Mouse (Mus musculus) forebrain, embryonic 15.5 days (tissue): Measurements from ENCODE around the gene Olfr301. TPM values are rescaled to one million over a fixed set of nuclear protein-coding genes. Genes with fewer than 3 reads are reported as not detected.

Experiments used
- ATAC-seq: fragments of 200-750 bp; cut with Nextera tagmentation; replicated peaks from 2 replicates; pipeline ENCODE4 v1.8.0; 2017; ENCODE audit warnings: mild to moderate bottlenecking, moderate TSS enrichment, moderate library complexity
- H3K27ac ChIP-seq: fragments of 300-500 bp; sonication (generic); replicated peaks from 2 replicates; pipeline ENCODE4 v1.5.1; 2015; ENCODE audit warnings: mild to moderate bottlenecking, inconsistent platforms
- H3K27me3 ChIP-seq: fragments of 300-500 bp; sonication (generic); 2 replicates; pipeline ENCODE4 v1.6.1; 2015; ENCODE audit warnings: inconsistent platforms
- H3K36me3 ChIP-seq: fragments of 300-500 bp; sonication (generic); 2 replicates; pipeline ENCODE4 v1.6.1; 2015; ENCODE audit warnings: mild to moderate bottlenecking, inconsistent platforms
- H3K4me1 ChIP-seq: fragments of 300-500 bp; sonication (generic); 2 replicates; pipeline ENCODE4 v1.6.1; 2015; ENCODE audit warnings: inconsistent platforms
- H3K4me2 ChIP-seq: fragments of 300-500 bp; sonication (generic); replicated peaks from 2 replicates; pipeline ENCODE4 v1.6.1; 2015; ENCODE audit warnings: mild to moderate bottlenecking, inconsistent platforms
- H3K4me3 ChIP-seq: fragments of 300-500 bp; sonication (generic); 2 replicates; pipeline ENCODE4 v1.5.1; 2015; ENCODE audit warnings: mild to moderate bottlenecking, inconsistent platforms
- H3K9ac ChIP-seq: fragments of 300-500 bp; sonication (generic); replicated peaks from 2 replicates; pipeline ENCODE4 v1.6.1; 2015; ENCODE audit warnings: mild to moderate bottlenecking, inconsistent platforms
- H3K9me3 ChIP-seq: fragments of 300-500 bp; sonication (generic); 2 replicates; pipeline ENCODE4 v1.6.1; 2016; ENCODE audit warnings: inconsistent platforms
- WGBS: fragments of 180-500 bp; shearing (Covaris S2); methylation state at CpG from one replicate; pipeline ENCODE4 v1.1.7; 2015; ENCODE audit warnings: mixed read lengths; 5-methylcytosine and 5-hydroxymethylcytosine counted together
- polyA plus RNA-seq: library from polyadenylated mRNA; unstranded; fragments of >200 nt; fragmentation: Nextera tagmentation; extraction: Ambion mirVana; gene quantifications from 2 replicates; pipeline ENCODE4 v1.2.1, GENCODE M21; 2015

Olfr301 gene
- not detected in 2 replicates for polyA plus RNA-seq

DNA sequence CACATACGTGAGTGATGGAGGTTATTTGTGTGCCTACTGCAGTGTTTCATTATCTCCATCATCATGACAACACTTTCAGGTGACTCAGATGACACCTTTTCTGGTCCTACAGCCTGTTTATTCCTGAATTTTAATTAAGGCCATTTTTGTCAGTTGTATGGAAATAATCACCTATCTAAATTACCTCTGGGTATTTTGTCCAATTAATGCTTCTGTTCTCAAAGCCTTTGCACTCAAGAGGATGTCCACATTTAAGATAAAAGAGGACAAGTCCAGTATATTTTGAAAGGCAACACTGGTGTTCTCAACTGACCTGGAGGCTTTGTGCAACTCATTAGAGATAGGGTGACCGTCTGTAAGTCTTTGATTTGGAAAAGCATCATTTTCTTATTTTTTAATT, at the start of gene Olfr301:
Gene Olfr301 (plus strand): TSS at position 301 of the 400 bp plus-strand sequence.
- no peak within 1 kb of the TSS for H3K4me3 ChIP-seq
- no peaks in the 10 kb centered on the region for H3K27me3 ChIP-seq
- no peaks in the 10 kb centered on the region for H3K4me1 ChIP-seq
- H3K4me2 ChIP-seq, result no peak within 1 kb of the TSS
- no peak within 1 kb of the TSS for H3K27ac ChIP-seq
- no peaks in the 10 kb centered on the region for H3K36me3 ChIP-seq
- 84% methylated on average over 2 of the region's 2 CpGs for whole genome bisulfite sequencing
- H3K9ac ChIP-seq, result no peak within 1 kb of the TSS
- no peak for ATAC-seq
- H3K9me3 ChIP-seq, result no peaks in the 10 kb centered on the region

DNA sequence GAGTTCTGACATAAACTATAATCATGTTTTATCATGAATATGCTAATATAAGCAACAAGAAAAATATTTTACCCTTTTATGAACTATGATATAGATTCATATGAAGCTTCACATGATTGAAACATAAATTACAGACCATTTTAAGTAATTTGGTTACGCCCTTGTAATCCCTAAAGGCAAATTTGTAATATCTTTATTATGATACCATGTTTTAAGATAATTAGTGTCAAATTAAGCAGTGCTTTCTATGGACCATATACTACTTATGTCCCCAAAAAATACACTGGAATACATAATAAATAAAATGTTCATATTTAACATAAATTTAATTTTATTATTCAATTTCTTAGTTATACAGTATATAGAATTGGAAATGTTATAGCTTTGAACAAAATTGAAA, 36.8 kb upstream of the Olfr301 start, which contains the start of gene Olfr305:
Gene Olfr305 (minus strand): TSS at position 101 of the 400 bp plus-strand sequence.
- Histone ChIP-seq H3K36me3 (no peaks in the 10 kb centered on the region), H3K4me3 (no peak within 1 kb of the TSS), H3K9me3 (no peaks in the 10 kb centered on the region), H3K9ac (no peak within 1 kb of the TSS), H3K27me3 (no peaks in the 10 kb centered on the region), H3K4me1 (no peaks in the 10 kb centered on the region), H3K4me2 (no peak within 1 kb of the TSS), H3K27ac (no peak within 1 kb of the TSS)
- 91% methylated on average over 1 of the region's 1 CpGs for WGBS
- ATAC-seq, result no peak

DNA sequence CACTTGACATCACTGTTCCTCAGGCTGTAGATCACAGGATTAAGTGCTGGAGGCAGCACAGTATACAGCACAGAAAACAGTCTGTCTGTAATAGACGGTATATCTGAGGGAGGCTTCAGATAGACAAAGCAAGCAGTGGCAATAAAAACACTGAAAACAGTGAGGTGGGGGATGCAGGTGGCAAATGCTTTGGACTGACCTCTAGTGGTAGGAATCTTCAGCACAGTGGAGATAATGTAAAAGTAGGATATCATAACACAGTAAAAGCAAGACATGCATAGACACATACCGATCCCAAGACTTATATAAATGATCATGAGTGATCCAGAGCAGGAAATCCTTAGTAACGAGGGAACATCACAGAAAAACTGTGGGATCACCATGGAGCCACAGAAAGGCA, 17.9 kb upstream of the Olfr301 start:
- Histone ChIP-seq H3K4me1 (no peaks in the 10 kb centered on the region), H3K27me3 (no peaks in the 10 kb centered on the region), H3K4me3 (no peak overlapping the region), H3K9me3 (no peaks in the 10 kb centered on the region), H3K4me2 (no peak overlapping the region), H3K36me3 (no peaks in the 10 kb centered on the region), H3K27ac (no peak overlapping the region), H3K9ac (no peak overlapping the region)
- WGBS, result 75% methylated on average over 3 of the region's 3 CpGs
- ATAC-seq, result no peak

DNA sequence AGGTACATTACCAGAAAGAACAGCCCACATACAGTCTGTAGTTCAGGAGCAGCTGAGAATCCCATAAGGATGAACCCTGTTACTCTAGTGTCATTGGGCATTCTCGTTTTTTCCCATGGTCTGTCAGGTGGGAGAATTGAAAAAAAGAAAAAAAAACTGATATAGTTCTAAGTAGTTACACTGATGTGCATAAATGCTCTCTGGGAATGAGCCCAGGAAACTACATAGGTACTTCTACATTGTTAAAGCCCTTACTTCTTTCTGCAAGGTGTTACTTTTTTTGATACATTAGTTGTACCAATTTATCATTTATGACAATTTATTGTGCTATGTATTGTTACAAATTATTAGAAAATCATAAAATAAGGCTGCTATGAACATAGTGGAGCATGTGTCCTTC, 17.1 kb upstream of the Olfr301 start, which contains the start of gene Olfr304:
Gene Olfr304 (minus strand): TSS at position 101 of the 400 bp plus-strand sequence.
- 78% methylated on average over 1 of the region's 1 CpGs for WGBS
- Histone ChIP-seq H3K4me1 (no peaks in the 10 kb centered on the region), H3K9me3 (no peaks in the 10 kb centered on the region), H3K27me3 (no peaks in the 10 kb centered on the region), H3K4me2 (no peak within 1 kb of the TSS), H3K4me3 (no peak within 1 kb of the TSS), H3K36me3 (no peaks in the 10 kb centered on the region), H3K27ac (no peak within 1 kb of the TSS), H3K9ac (no peak within 1 kb of the TSS)
- no peak for ATAC-seq

DNA sequence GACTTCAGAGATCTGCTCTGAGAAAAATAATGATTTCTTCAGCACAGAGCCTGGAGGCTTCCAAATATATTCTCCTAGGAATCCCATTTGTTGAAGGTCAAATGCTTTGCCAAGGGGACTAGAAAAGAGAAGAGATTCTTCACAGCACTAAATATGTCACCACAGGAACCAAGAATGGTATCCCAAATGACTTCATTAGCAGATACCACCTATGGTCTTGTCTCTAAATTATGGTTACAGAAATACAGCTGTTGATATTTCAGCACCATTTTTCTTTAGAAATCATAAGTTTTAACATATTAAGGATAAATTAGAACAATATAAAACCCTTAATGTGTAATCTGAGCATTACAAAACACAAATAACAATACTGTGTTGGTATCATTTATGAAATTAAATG, 6.0 kb upstream of the Olfr301 start, which contains the start of gene Olfr303:
Gene Olfr303 (minus strand): TSS at position 101 of the 400 bp plus-strand sequence.
- Histone ChIP-seq H3K27me3 (no peaks in the 10 kb centered on the region), H3K4me3 (no peak within 1 kb of the TSS), H3K36me3 (no peaks in the 10 kb centered on the region), H3K27ac (no peak within 1 kb of the TSS), H3K4me1 (no peaks in the 10 kb centered on the region), H3K4me2 (no peak within 1 kb of the TSS), H3K9ac (no peak within 1 kb of the TSS), H3K9me3 (no peaks in the 10 kb centered on the region)
- no peak for ATAC-seq

DNA sequence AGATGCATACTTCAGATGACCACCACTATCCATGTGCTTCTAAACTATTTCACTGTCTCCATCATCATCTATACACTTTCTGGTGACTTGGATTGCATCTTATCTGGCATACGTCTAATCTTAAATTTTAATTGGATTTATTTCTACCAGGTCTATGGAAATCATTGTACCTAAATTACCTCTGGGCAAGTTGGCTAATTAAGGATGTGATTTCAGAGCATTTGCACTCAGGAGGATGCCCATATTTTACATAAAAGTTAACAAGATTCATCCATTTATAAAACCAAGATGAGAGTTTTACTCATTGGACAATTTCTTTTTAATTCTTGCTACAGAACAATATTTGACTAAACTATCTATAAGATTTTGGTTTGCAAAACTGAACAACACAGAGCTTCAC, 56.0 kb downstream of the Olfr301 start, which contains the start of gene Olfr299:
Gene Olfr299 (plus strand): TSS at position 301 of the 400 bp plus-strand sequence.
- WGBS, result 85% methylated on average over 1 of the region's 1 CpGs
- Histone ChIP-seq H3K4me3 (no peak within 1 kb of the TSS), H3K4me1 (no peaks in the 10 kb centered on the region), H3K9me3 (no peaks in the 10 kb centered on the region), H3K27me3 (no peaks in the 10 kb centered on the region), H3K27ac (no peak within 1 kb of the TSS), H3K36me3 (no peaks in the 10 kb centered on the region), H3K4me2 (no peak within 1 kb of the TSS), H3K9ac (no peak within 1 kb of the TSS)
- ATAC-seq, result no peak

Other genes starting within 250 kb of the Olfr301 start
- gene Vmn2r75, start 232.1 kb upstream of the Olfr301 start, polyA plus RNA-seq, result not detected in 2 replicates
- not detected in 2 replicates for gene Vmn2r76, start 157.5 kb upstream of the Olfr301 start, polyA plus RNA-seq
- gene Olfr310, start 126.7 kb upstream of the Olfr301 start, polyA plus RNA-seq, result not detected in 2 replicates
- gene Olfr309, start 90.1 kb upstream of the Olfr301 start, polyA plus RNA-seq, result not detected in 2 replicates
- not detected in 2 replicates for gene Olfr308, start 78.2 kb upstream of the Olfr301 start, polyA plus RNA-seq
- gene Olfr307, start 66.3 kb upstream of the Olfr301 start, polyA plus RNA-seq, result not detected in 2 replicates
- gene Olfr305, start 36.9 kb upstream of the Olfr301 start, polyA plus RNA-seq, result not detected in 2 replicates
- not detected in 2 replicates for gene Olfr304, start 17.2 kb upstream of the Olfr301 start, polyA plus RNA-seq
- not detected in 2 replicates for gene Olfr303, start 6.1 kb upstream of the Olfr301 start, polyA plus RNA-seq
- gene Olfr299, start 56.1 kb downstream of the Olfr301 start, polyA plus RNA-seq, result not detected in 2 replicates
- gene Olfr298, start 88.6 kb downstream of the Olfr301 start, polyA plus RNA-seq, result not detected in 2 replicates
- not detected in 2 replicates for gene Olfr297, start 116.1 kb downstream of the Olfr301 start, polyA plus RNA-seq
- not detected in 2 replicates for gene Olfr295, start 180.0 kb downstream of the Olfr301 start, polyA plus RNA-seq
- not detected in 2 replicates for gene Olfr294, start 212.8 kb downstream of the Olfr301 start, polyA plus RNA-seq
- not detected in 2 replicates for gene Olfr293, start 245.2 kb downstream of the Olfr301 start, polyA plus RNA-seq